Mouse (Mus musculus): ENCODE data around the gene Kntc1. TPM values are rescaled to one million over a fixed set of nuclear protein-coding genes. Genes with fewer than 3 reads are reported as not detected.
A peak's percentile ranks its signal among the peaks of the same experiment; 100 is the strongest.

The Kntc1 gene
- polyA plus RNA-seq, 1 experiment from 2014 or later, result 31.0 TPM

DNA sequence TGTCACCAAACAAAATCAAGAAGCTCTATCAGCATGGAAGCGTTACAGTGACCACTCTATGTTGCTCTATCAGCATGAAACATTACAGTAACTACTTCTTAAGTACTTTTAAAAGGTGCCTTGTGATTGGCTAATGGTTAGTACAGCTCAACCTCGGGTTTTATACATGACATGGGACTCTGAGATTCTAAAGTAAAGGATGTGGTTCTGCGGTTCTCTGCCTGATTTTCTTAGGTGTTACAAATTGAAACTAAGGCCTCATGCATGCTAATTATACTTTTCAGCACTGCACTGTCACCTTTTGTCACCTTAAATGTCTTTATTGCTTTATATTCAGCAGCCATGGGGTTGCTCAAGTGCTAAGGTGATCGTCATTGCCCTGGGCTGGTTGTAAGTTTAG lies 32.3 kb downstream of the Kntc1 start:
- H3K36me3 ChIP-seq (ENCODE audit: control insufficient read depth, insufficient read depth, low read length), result peaks cover 5% of the 10 kb centered on the region
- no peaks in the 10 kb centered on the region for H3K27me3 ChIP-seq (ENCODE audit: control insufficient read depth, insufficient read depth, low read length)
- H3K9ac ChIP-seq (ENCODE audit: low read length), result no peak overlapping the region
- H3K4me3 ChIP-seq (replicated peaks; ENCODE audit: low read length), result no peak overlapping the region
- no peak overlapping the region for H3K27ac ChIP-seq (ENCODE audit: low read length)
- no peaks in the 10 kb centered on the region for H3K4me1 ChIP-seq (ENCODE audit: control insufficient read depth, insufficient read depth, low read length)
- 93% methylated on average over 4 of the region's 4 CpGs for WGBS
- H3K4me2 ChIP-seq (ENCODE audit: low read depth, low read length), result no peak overlapping the region
- no peaks in the 10 kb centered on the region for H3K9me3 ChIP-seq (replicated peaks; ENCODE audit: control insufficient read depth, low read length)
- ATAC-seq (ENCODE audit: insufficient read depth, low FRiP score), result no peak

DNA sequence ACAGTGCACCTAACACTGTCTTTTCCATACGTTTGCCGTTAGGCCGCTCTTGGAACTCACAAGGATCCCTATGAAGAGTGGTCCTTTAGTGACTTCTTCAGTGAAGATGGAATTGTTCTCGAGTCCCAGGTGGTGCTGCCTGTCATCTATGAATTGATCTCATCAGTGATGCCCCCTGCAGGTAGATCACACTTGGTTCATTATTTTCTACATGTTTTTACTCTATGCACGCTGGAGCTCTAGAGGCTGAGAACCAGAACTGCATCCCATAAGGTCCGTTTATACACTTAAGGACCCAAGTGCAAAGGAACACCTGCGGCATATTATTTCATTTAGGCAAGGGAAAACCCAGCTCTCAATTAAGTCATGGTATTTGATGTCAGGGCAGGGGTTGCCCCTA lies 39.5 kb downstream of the Kntc1 start:
- ATAC-seq (ENCODE audit: insufficient read depth, low FRiP score), result no peak

DNA sequence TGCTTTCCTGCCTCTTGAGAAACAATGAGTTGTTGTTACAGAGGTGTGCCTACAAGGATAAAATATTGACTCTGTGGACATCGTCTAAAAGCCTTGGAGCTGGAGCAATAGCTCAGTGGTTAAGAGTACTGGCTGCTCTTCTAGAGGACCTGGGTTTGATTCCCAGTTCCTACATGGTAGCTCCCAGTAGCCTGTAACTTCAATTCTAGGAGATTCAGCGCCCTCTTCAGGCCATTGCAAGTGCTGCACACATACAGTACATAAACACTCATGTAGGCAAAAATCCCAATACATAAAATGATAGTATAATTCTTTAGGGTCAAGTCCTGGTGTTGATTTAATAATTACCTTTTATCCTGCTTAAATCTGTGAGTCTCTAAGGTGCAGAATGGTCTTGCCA lies 43.6 kb downstream of the Kntc1 start:
- no peak for ATAC-seq (ENCODE audit: insufficient read depth, low FRiP score)
- Histone ChIP-seq H3K4me3 (replicated peaks; ENCODE audit: low read length) (no peak overlapping the region), H3K4me2 (ENCODE audit: low read depth, low read length) (no peak overlapping the region), H3K27me3 (ENCODE audit: control insufficient read depth, insufficient read depth, low read length) (no peaks in the 10 kb centered on the region), H3K9ac (ENCODE audit: low read length) (no peak overlapping the region), H3K9me3 (replicated peaks; ENCODE audit: control insufficient read depth, low read length) (no peaks in the 10 kb centered on the region), H3K36me3 (ENCODE audit: control insufficient read depth, insufficient read depth, low read length) (peaks cover 6% of the 10 kb centered on the region; the same call in 1 of the 2 replicates), H3K27ac (ENCODE audit: low read length) (no peak overlapping the region), H3K4me1 (ENCODE audit: control insufficient read depth, insufficient read depth, low read length) (no peaks in the 10 kb centered on the region)
- WGBS, result 87% methylated on average over 2 of the region's 2 CpGs

More for the DNA sequence above, 39.5 kb downstream of the Kntc1 start:
- Histone ChIP-seq H3K4me1 (ENCODE audit: control insufficient read depth, insufficient read depth, low read length) (no peaks in the 10 kb centered on the region), H3K4me2 (ENCODE audit: low read depth, low read length) (no peak overlapping the region), H3K9me3 (replicated peaks; ENCODE audit: control insufficient read depth, low read length) (no peaks in the 10 kb centered on the region), H3K27me3 (ENCODE audit: control insufficient read depth, insufficient read depth, low read length) (no peaks in the 10 kb centered on the region), H3K4me3 (replicated peaks; ENCODE audit: low read length) (no peak overlapping the region), H3K9ac (ENCODE audit: low read length) (no peak overlapping the region), H3K27ac (ENCODE audit: low read length) (no peak overlapping the region), H3K36me3 (ENCODE audit: control insufficient read depth, insufficient read depth, low read length) (peaks cover 14% of the 10 kb centered on the region)
- 92% methylated on average over 7 of the region's 7 CpGs for WGBS

DNA sequence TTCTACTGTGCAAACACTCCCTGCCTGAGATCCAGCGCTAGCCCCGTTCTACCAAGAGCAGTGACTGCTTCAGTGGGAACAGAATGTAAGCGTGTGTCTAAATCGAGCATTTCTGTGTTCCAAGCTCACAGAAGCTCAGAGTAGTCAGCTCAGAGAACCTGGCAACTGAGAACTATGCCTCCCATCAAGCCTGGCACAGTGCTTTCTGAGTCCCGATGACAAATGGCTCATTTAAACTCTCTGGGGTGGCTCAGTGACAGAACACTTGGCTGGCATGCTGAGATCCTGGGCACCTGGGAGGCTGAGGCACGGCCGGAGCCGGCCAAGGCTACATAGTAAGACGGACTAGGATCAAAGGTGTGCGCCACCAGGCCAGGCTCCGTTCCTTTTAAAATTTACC lies 56.8 kb downstream of the Kntc1 start:
- no peak overlapping the region for H3K27ac ChIP-seq (ENCODE audit: low read length)
- H3K4me2 ChIP-seq (ENCODE audit: low read depth, low read length), result no peak overlapping the region
- H3K4me1 ChIP-seq (ENCODE audit: control insufficient read depth, insufficient read depth, low read length), result no peaks in the 10 kb centered on the region
- H3K9ac ChIP-seq (ENCODE audit: low read length), result no peak overlapping the region
- H3K9me3 ChIP-seq (replicated peaks; ENCODE audit: control insufficient read depth, low read length), result no peaks in the 10 kb centered on the region
- no peak overlapping the region for H3K4me3 ChIP-seq (replicated peaks; ENCODE audit: low read length)
- no peak for ATAC-seq (ENCODE audit: insufficient read depth, low FRiP score)
- WGBS, result 91% methylated on average over 11 of the region's 11 CpGs
- H3K36me3 ChIP-seq (ENCODE audit: control insufficient read depth, insufficient read depth, low read length), result peaks cover 4% of the 10 kb centered on the region
- no peaks in the 10 kb centered on the region for H3K27me3 ChIP-seq (ENCODE audit: control insufficient read depth, insufficient read depth, low read length)

GRCm38 (mm10) chr5:123808541-123808940 lies 59.0 kb downstream of the Kntc1 start:
- Histone ChIP-seq H3K4me3 (replicated peaks; ENCODE audit: low read length) (no peak overlapping the region), H3K36me3 (ENCODE audit: control insufficient read depth, insufficient read depth, low read length) (peaks cover 4% of the 10 kb centered on the region; the same call in 1 of the 2 replicates), H3K4me2 (ENCODE audit: low read depth, low read length) (no peak overlapping the region), H3K27ac (ENCODE audit: low read length) (no peak overlapping the region), H3K9me3 (replicated peaks; ENCODE audit: control insufficient read depth, low read length) (no peaks in the 10 kb centered on the region), H3K27me3 (ENCODE audit: control insufficient read depth, insufficient read depth, low read length) (no peaks in the 10 kb centered on the region), H3K9ac (ENCODE audit: low read length) (no peak overlapping the region), H3K4me1 (ENCODE audit: control insufficient read depth, insufficient read depth, low read length) (no peaks in the 10 kb centered on the region)
- ATAC-seq (ENCODE audit: insufficient read depth, low FRiP score), result no peak
- 84% methylated on average over 5 of the region's 5 CpGs for WGBS

GRCm38 (mm10) chr5:123809156-123809555 lies 59.6 kb downstream of the Kntc1 start:
- no peak overlapping the region for H3K27ac ChIP-seq (ENCODE audit: low read length)
- no peaks in the 10 kb centered on the region for H3K9me3 ChIP-seq (replicated peaks; ENCODE audit: control insufficient read depth, low read length)
- no peaks in the 10 kb centered on the region for H3K4me1 ChIP-seq (ENCODE audit: control insufficient read depth, insufficient read depth, low read length)
- no peak overlapping the region for H3K4me2 ChIP-seq (ENCODE audit: low read depth, low read length)
- 87% methylated on average over 13 of the region's 13 CpGs for WGBS
- H3K9ac ChIP-seq (ENCODE audit: low read length), result no peak overlapping the region
- no peak overlapping the region for H3K4me3 ChIP-seq (replicated peaks; ENCODE audit: low read length)
- no peak for ATAC-seq (ENCODE audit: insufficient read depth, low FRiP score)
- no peaks in the 10 kb centered on the region; the same call in 1 of the 2 replicates for H3K36me3 ChIP-seq (ENCODE audit: control insufficient read depth, insufficient read depth, low read length)
- no peaks in the 10 kb centered on the region for H3K27me3 ChIP-seq (ENCODE audit: control insufficient read depth, insufficient read depth, low read length)

DNA sequence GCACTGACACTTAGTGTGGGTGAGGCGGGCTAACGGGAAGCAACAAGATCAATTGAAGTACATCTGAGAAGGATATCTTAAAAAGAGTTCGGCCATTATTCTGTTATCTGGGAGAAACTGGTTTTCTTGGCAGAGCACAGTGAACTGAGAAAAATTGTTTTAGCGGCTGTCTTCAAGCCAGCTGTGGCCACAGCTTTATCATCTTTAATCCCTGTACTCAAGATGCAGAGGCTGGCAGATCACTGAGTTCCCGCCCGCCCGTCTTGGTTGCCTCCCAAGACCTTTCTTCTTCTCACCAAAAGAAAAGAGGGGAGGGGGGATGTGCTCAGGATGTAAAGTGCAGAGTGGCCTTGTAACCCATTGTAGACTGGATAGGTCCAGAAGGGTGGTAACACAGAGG lies 67.4 kb downstream of the Kntc1 start:
- no peaks in the 10 kb centered on the region for H3K9me3 ChIP-seq (replicated peaks; ENCODE audit: control insufficient read depth, low read length)
- 77% methylated on average over 7 of the region's 7 CpGs for WGBS
- H3K4me2 ChIP-seq (ENCODE audit: low read depth, low read length), result no peak overlapping the region
- H3K27ac ChIP-seq (ENCODE audit: low read length), result no peak overlapping the region
- H3K9ac ChIP-seq (ENCODE audit: low read length), result no peak overlapping the region
- no peaks in the 10 kb centered on the region for H3K4me1 ChIP-seq (ENCODE audit: control insufficient read depth, insufficient read depth, low read length)
- no peak overlapping the region for H3K4me3 ChIP-seq (replicated peaks; ENCODE audit: low read length)
- ATAC-seq (ENCODE audit: insufficient read depth, low FRiP score), result no peak
- H3K36me3 ChIP-seq (ENCODE audit: control insufficient read depth, insufficient read depth, low read length), result 0 out of 2 replicates have a peak, but pooled peaks cover 4% of the 10 kb centered on the region
- H3K27me3 ChIP-seq (ENCODE audit: control insufficient read depth, insufficient read depth, low read length), result no peaks in the 10 kb centered on the region

DNA sequence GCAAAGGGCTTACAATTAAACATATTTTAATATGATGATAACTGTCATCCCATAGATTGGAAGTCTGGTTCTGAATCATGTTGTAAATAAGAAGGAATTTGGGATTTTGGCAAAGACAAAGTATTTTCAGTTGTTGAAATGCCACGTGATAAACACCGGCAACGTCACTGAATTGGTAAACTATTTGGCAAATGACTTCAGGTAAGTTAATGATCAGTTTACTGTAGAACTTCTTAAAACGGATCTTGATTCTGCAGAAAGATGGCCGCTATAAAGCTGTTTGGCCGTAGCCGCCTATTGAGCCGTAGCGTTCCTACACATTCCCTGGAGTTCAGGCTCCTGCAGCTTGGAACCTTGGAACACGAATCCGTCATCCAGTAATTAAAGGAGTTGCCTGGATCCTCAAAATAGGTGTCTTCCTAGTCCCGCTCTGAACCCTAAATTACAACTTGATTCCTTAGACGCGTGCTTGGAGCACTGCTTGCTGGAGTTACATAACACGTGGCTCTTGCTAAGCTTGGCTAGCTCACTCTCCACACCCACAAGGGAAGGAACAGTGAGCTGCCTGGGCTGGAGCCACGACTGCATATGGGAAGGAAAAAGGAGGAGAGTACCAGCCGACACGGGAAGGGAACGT lies 69.5 kb downstream of the Kntc1 start:
- 91% methylated on average over 19 of the region's 19 CpGs for WGBS
- Histone ChIP-seq H3K27ac (ENCODE audit: low read length) (no peak overlapping the region), H3K4me3 (replicated peaks; ENCODE audit: low read length) (no peak overlapping the region), H3K27me3 (ENCODE audit: control insufficient read depth, insufficient read depth, low read length) (no peaks in the 10 kb centered on the region), H3K4me1 (ENCODE audit: control insufficient read depth, insufficient read depth, low read length) (no peaks in the 10 kb centered on the region), H3K4me2 (ENCODE audit: low read depth, low read length) (no peak overlapping the region), H3K9me3 (replicated peaks; ENCODE audit: control insufficient read depth, low read length) (no peaks in the 10 kb centered on the region), H3K36me3 (ENCODE audit: control insufficient read depth, insufficient read depth, low read length) (0 out of 2 replicates have a peak, but pooled peaks cover 7% of the 10 kb centered on the region), H3K9ac (ENCODE audit: low read length) (no peak overlapping the region)
- no peak for ATAC-seq (ENCODE audit: insufficient read depth, low FRiP score)

GRCm38 (mm10) chr5:123820501-123821263 lies 71.2 kb downstream of the Kntc1 start:
- Histone ChIP-seq H3K4me1 (ENCODE audit: control insufficient read depth, insufficient read depth, low read length) (no peaks in the 10 kb centered on the region), H3K27ac (ENCODE audit: low read length) (no peak overlapping the region), H3K4me2 (ENCODE audit: low read depth, low read length) (no peak overlapping the region), H3K4me3 (replicated peaks; ENCODE audit: low read length) (no peak overlapping the region), H3K27me3 (ENCODE audit: control insufficient read depth, insufficient read depth, low read length) (no peaks in the 10 kb centered on the region), H3K9me3 (replicated peaks; ENCODE audit: control insufficient read depth, low read length) (no peaks in the 10 kb centered on the region), H3K9ac (ENCODE audit: low read length) (no peak overlapping the region), H3K36me3 (ENCODE audit: control insufficient read depth, insufficient read depth, low read length) (0 out of 2 replicates have a peak, but pooled peaks cover 7% of the 10 kb centered on the region)
- WGBS, result 84% methylated on average over 9 of the region's 9 CpGs
- peak; percentile 44; the same call in 1 of the 2 replicates for ATAC-seq (ENCODE audit: insufficient read depth, low FRiP score)
